Mouse (Mus musculus) brain, embryonic 14.5 days (tissue): Measurements from ENCODE around the gene Tnik.

Experiments
- CTCF ChIP-seq: fragments of 200-500 bp; IDR thresholded peaks from 2 replicates; pipeline ENCODE4 v1.5.1; 2012; ENCODE audit warnings: inconsistent platforms, mild to moderate bottlenecking, moderate library complexity, borderline replicate concordance; ENCODE audit not compliant: insufficient read depth, insufficient read length; ENCODE audit errors: extremely low read depth
- POLR2A ChIP-seq: fragments of 200-500 bp; IDR thresholded peaks from 2 replicates; pipeline ENCODE4 v1.6.1; 2012; ENCODE audit warnings: mild to moderate bottlenecking, inconsistent platforms, borderline replicate concordance; ENCODE audit not compliant: poor library complexity, insufficient read depth, insufficient read length, severe bottlenecking; ENCODE audit errors: extremely low read depth

DNA sequence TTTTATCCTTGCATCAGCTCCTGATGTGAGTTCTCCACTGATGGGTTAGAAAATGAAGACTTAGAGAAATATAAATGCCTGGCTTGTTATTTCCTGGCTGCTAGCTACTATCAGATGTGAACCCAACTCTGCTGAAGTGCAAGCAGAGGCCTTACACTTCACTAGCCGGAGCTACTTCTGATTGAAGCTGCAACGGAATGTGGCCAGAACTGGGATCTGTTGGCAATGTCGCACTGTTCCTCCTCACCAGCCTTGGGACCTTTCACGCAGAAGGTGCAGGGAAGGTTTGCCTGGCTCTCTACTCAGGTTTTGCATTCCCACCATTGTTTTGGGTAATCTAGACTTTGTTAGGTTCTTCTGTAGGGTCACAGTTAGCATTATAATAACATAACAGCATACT, 179.1 kb downstream of the Tnik start:
- no peak for TF ChIP-seq POLR2A
- TF ChIP-seq CTCF = no peak
